Mouse (Mus musculus) cerebellum, adult 11 months (tissue): ENCODE results near the gene March2.
"Not testable (repeated sequence)": the region's sequence is repeated elsewhere in the genome, so short reads cannot be mapped to it uniquely, and the experiment has no call there.

Experiments used
- DNase-seq: peaks from one replicate; pipeline ENCODE4 v3.0.0; 2022

March2 gene

DNA sequence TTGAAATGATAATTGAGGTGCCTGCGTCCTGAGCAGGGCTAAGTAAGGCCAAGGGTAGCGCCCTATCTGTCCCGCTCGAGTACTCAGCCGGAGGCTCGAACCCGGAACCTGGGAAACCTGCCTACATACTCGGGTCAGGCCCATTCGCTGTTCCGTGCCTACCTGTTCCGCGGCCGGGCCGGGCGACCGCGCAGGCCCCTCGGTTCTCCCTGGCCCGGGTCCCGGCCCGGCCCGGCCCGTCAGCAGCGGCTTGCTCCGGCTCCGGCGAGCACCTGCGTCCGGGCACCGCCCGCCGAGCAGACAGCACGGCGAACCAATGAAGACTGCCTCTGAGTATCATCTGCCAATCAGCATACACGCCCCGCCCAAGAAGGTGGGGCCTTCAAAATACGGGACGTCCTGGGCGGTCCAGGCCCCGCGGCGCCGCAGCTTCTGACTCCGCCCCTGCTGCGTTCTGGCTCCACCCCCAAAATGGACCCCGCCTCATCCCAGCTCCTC, at the start of gene March2:
TSS of gene March2 (minus strand) at position 287 of the 498 bp plus-strand sequence.
- DNase-seq, result peak; percentile 96

DNA sequence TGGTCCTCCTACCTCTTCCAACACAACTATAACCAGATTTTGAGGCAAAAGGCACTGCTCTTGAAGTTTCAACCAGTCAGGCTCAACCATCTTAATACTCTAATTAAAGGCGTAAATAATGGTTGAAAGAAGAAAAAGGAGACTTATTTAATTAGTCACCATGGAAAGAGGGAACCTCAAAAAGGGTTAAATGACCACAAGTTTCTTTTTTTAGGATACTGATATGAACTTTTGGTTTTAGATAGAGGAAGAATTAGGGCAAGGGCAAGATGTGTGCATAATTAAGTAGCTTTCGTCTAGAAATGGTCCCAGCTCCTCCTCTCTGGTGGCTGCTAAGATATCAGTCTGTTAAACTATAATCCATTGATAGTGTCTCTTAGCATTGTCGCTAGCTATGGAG, 47.9 kb upstream of the March2 start:
- DNase-seq, result no peak

DNA sequence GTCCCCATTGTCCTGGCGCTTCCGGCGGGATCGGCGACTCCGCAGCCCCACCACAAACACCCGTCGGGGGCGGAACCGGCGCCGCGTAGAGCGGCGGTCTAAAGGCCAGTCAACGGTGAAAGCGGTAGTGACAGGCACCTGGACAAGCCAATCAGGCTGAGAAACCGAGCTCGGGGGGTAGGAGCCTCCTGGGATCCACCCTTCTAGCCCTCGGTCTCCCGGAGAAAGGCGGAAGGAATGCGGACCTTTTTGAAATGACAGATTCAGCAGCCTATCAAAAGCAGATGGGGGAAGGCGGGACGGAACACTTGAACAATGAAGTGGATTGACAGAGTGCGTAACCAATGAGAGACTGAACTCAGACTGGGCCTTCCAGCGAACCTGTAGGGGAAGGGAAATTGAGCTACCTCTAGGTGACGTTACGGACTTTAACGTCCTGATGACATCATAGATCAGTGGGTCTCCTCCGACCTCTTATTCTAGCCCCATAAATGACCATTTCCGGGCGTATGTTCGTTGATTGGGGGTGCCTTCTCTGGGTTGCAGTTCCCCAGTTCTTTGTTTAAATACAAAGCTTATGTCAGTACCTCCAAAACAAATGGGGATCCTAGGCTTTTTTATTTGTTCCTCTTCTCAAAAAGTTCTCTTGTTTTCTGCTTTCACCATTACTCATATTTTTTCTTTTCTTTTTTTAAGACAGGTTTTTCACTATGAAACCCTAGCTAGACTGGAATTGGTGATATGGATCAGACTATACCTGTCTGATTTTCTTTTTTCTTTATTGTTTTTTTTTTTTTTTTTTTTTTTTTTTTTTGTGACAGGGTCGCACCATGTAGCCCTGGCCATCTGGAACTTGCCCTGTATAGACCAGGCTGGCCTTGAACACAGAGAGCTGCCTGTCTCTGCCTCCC, 42.0 kb upstream of the March2 start, which contains the start of gene Rab11b:
TSS of gene Rab11b (minus strand) at position 276 of the 911 bp plus-strand sequence.
- DNase-seq, result peak; percentile 100

DNA sequence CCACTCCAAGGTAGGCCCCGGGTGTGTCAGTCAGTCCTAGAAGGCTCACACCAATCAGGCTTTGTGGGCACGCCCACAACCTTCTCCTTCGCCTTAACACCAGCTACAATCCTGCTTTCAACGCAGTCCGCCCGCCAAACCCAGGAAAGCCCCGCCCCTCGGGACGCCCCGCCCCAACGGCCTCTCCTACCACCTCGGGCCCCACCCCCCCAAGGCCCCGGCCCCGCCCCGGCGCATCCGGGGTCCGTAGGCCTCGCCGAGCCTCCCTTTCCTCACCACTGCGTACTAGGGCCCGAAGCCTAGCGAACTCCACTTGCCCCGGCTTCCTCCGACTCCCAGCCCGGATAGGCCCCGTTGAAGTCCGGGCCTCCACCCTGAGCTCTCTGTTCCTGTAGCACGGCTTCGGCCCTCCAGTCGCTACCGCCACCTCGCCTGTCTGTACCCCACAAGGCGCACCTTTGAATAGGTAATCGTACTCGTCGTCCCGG, 41.3 kb upstream of the March2 start:
- peak; percentile 82 for DNase-seq

DNA sequence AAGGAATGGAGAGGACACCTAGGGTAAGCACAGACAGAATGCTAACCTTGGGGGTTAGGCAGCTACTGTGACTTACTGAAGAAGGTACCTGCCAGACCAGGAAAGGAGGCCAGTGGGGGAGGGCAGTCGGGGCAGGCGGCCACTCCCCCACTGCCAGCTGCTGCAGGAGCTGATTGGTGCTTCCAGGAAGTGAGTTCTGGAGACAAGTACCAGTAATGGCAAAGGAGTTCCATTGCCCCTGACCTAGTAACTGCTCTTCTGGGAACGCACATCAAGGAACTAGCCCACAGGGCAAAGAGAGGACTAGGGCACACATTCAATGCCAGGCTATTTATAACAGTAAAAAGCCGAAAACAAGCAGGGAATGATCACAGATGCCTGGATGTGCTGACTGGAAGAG, 38.8 kb upstream of the March2 start:
- no peak for DNase-seq

DNA sequence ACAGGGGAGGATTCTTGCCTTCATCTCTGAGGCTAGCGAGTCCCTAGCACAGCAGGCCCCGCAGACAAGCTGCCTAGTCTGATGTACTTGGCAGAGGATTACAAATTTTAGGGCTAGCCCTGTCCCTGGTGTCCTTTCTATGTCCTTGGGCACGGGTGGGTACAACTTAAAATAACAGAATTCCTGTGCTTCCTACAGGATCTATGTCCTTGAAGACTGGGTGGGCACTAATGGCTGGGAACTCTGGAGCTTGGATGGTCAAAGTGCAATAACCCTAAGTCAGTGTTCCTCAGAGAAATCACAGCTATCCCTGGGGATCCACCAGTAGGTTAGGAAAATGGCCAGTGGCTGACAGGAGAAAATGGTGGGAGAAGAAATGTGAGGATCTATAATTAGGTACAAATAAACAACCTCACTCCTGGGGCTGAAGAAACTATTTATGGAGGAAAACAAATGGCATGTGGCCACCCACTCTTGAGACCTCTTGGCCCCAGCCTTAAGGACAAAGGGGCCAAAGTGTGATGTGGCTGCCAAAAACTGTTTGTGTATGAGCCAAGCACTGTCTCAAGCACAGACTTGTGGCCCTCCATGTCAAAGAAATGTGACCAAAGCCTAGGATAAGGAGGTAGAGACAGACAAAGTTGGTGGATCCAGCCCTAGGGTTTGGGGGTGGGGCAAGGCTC, 37.8 kb upstream of the March2 start:
- DNase-seq, result no peak

DNA sequence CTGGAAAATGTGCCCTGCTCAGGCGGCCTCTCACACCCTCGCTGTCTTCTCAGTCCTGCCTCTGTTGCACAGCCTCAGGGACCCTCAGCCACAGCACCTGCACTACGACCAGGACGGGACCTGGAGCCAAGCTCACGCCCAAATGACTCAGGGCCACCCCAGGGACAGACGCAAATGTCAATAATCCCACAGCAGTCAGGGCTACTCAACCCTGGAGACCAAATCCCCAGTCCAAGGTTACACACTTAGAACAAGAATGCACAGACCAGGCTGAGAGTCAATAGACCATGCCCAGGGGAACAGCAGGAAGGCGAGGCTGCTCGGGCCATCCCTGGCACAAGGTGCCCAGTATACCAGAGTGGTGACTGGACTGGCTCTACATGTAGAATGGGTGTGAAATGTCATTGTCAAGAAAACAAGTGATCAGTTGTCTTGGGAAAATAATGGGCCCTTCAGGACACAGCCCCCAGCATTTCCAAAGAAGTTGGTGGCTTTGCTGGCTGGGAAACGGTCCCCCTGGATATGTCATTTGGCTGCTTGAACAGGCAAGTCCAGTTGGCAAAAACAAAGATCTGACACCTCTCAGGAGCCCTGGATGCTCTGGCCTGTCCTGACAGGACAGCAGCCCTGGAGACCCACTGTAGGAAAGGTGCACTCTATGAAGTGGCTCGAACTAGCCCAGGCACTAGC, 37.1 kb upstream of the March2 start:
- DNase-seq, result no peak

DNA sequence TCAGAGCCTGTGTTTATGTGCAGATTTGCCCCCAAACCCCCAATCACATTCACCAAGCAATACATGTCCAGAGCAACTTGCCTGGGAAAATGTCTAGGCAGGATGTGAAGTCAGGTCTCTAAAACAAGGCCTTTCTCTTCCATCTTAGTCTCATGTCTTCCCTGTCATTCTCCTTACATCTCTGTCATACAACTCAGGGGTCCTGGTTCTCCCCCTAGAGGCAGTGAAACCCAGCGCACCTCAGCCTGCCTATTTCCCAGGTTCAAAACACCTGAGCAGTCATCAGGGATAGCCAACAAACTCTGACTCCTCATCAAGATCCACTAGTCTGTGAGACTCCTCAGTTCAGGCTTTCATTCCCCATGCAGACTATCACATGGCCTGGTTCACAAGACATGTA, 36.2 kb upstream of the March2 start:
- no peak for DNase-seq

DNA sequence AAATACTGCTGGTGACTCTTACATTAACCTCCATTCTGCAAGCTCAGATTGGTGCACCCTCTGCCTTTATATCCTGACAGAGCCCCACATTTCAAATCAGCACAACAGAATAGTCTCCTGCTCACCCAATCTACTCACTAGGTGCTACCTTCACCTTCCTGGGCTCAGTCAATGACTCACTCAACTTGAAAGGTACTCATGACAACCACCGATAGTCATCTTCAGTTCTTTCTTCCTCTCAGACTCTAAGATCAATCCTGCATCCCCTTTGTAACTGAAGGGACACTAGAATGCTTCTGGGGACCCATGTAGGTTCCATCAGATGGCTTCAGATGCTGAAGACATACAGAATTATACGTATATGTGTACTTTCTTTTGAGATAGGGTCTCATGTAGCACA, 33.8 kb upstream of the March2 start:
- no peak for DNase-seq

DNA sequence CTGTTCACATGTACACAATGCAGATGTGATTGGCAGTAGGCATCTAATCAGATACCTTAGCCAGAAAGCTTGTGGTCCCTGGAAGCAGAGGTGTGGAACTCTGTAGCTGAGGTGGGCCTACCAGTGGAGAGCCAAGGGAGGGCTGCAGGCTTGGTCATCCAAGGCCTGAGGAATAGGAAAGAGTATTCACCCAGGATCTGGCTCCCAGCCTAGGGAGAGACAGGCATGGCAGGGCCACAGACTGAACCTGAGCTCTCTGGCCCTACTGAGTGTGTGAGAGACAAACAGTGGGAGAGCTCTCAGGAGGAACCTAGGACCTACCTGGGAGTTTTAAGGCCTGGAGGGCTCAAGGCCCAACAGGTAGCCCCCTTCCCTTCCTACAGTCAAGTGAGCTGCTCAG, 32.7 kb upstream of the March2 start:
- no peak for DNase-seq

DNA sequence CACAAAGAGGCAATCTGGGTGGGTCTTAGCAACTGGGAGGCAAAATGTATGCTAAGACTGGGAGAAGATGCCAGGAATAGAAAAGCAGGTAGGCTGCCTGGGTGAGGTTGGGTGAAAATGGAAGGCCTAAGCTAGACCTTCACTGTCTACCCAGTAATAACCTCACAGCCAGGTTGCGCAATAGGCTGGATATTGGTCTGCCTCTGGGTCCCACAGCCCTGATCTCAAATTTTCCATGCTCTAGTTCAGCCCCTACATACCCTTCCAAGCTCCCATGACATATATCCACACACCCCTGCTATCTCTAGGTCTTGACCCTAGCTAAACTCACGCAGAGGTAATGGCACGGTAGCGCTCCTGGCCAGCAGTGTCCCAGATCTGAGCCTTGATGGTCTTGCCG, 31.0 kb upstream of the March2 start:
- no peak for DNase-seq

DNA sequence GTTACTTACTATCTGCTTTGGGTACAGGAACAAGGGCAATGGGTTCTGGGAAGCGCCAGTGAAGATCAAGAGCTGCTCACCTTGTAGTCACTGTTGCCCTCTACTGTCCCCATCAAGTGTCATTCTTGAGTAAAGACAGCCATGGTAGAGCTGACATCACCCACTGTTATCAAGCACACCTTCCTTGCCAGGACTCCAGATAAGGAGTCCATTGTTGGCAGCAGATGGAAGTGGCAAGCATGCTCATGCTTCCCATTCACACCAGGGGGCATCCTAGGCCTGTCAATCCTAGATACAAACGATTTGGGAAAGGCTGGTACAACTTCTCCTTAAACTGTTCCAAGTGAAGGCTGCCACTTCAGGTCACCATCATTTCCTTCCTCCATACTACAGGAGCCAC, 27.5 kb upstream of the March2 start:
- DNase-seq, result no peak

DNA sequence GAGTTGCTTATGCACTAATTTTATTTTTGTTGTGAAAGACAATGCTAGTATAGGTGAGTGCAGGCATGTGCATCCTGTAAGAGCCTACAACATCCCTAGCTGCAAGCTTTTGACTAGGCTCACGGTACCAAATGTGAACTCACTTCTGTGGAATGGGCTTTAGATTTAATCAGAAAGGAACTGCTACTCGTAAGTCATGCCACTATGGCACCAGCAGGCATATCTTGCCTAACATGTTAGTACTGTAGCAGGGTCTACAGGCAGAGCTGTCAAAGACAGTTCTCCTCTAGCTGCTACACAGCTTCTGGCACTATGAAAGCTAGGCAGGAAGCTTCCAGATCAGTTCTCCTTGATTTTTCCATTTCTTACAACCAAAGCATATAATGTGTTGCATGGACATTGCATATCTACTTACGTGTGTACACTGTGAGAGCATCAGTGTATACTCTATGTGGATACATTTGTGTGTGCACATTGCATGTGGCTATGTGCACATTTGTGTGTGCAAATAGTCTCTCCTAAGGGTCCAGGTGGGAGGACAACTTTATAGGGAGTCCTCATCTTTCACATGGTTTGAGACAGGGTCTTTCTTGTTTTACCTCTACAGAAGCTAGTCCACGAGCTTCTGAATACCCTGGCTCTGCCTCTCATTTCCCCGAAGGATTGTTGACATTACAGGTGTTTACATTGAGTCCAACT, 26.4 kb upstream of the March2 start:
- no peak for DNase-seq

DNA sequence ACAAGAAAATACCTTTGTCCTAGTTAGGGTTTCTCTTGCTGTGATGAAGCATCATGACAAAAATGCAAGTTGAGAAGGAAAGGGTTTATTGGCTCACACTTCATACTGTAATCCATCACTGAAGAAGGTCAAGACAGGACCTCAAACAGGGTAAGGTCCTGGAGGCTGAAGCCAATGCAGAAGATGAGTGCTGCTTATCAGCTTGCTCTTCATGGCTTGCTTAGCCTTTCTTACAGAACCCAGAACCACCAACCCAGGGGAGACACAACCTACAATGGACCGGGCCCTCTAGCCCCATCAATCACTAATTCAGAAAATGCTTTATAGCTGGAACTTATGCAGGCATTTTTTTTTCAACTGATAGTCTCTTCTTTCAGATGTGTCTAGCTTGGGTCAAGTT, 23.9 kb upstream of the March2 start:
- no peak for DNase-seq

DNA sequence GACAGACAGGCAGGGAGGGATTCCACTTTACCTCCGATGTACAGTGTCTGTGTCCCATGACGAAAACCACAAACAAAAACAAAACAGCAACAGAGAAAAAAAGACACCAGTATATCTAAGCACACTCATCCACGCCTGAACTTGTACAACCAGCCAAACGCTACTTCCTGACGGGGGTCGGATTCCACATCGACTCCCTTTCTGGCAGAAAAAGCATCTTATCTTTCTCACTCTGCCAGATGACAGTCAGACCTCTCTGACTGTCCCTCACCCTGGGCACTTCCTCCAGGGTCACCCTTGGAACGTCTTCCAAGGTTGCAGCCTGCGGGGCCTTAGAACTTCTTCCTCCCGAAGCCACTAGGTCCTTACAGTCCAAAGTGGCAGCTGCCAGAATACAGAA, 15.1 kb upstream of the March2 start:
- DNase-seq, result not testable (repeated sequence)

DNA sequence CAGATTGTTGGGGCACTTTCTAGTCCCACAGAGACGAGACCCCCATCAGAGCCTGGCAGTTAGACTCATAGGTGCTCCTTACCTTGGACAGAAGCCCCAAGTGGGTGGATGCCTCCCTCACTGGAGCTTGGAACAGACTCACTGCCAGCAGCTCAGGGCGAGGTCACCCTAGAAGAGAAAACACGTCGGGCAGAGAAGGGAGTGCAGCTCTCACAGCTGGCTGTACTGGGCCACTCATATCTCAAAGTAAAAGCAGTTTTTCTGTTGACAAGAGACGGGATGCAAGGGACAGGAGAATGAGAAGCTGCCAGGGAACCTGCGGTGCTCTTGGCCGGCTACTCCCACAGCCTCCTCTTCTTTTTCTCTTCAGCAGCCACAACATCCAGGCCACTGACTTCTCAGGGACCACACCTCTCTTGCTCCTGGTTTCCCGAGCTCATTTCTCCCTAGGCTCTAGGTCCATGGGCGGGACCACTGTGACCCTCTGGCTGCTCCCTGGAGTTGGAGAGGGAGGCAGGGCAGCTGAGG, 14.2 kb upstream of the March2 start:
- DNase-seq, result not testable (repeated sequence)

DNA sequence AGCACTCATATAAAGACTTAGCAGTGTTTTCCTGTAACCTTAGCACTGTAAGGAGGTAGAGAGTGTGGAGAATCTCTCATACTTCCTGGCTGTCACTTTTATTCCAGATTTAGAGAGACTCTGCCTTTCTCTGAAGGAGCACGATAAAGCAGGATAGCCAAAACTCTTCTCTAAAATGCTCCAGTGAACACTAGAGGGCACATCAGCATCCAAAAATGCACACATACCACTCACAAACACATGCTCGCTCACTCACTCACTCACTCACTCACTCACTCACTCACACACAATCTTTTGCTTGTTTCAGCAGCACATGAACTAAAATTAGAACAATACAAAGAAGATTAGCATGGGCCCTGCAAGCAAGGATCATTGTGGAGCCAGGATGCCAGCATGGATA, 10.7 kb upstream of the March2 start:
- DNase-seq, result no peak

DNA sequence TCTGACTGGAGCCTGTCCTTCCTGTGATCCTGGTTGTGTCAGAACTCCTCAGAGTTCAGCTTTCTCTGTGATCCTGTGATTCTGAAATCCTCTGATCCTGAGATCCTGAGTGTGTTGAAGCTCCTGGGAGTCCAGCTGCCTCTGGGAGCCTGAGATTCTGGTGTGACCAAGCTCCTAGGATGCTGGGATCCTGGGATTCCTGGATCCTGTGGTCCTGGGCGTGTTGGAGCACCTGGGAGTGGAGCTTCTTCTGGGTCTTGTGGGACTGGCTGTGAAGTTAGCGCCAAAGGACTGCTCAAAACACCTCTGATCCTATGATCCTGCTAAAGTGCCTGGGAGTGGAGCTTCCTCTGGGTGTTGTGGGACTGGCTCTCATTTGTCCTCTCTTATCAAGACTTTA, 9.9 kb upstream of the March2 start:
- no peak for DNase-seq

DNA sequence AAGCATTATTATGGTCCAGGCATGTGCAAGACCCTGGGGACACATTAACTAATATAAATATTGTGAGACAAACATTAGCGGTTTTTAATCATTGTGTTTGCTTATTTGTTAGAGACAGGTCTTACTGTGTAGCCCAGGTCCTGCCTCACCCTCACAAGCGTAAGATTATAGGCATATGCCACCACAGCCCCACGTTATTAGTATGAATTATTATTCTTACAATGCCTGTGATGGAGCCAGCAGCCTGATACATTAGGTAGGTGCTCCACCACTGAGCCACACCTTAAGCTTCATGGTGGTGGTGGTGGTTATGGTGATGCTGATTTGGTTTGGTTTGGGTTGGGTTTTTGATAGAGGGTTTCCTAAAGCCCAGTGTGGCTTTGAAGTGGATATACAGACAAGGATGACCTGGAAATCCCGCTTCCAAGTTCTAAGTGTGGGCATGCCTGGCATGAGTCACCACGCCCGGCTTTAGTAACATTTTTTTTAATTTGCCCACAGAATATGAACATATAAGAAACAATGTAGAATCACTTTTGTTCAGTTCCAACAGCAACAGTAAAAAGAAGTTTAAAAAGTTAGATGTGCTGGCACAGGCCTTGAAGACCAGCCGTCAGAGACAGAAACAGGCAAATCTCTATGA, 1.4 kb upstream of the March2 start:
- DNase-seq, result no peak

DNA sequence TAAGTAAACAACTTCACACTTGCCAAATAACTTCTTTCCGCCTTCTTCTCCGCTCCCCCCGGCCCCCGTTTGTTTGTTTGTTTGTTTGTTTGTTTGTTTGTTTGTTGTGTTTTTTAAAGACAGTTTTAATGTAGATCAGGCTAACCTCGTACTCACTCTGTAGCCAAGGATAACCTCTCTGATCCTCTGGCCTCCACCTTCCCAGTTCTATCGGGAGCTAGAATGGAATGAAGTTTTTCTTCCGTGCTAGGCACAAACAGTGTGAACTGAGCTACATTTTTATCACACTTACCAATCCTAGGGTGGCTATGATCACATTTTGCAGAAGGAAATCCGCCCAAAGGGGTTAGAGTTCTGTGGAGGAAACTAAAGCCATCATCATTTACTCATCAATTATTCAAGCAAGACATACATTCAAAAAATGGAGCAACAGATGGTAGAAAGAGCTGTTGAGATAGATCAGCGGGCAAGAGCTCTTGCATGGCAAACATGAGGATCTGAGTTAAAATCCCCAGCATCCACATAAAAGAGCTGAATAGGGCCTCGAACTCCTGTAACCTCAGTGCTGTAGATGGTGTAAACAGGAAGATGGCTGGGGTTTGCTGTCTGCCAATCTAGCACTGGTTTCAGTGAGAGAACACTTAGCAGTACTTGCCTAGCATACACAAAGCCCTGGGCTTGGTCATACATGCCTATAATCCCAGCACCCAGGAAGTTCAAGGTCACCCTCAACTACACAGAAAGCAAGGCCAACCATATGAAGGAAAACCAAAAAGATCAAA, 665 bp upstream of the March2 start:
- no peak for DNase-seq

DNA sequence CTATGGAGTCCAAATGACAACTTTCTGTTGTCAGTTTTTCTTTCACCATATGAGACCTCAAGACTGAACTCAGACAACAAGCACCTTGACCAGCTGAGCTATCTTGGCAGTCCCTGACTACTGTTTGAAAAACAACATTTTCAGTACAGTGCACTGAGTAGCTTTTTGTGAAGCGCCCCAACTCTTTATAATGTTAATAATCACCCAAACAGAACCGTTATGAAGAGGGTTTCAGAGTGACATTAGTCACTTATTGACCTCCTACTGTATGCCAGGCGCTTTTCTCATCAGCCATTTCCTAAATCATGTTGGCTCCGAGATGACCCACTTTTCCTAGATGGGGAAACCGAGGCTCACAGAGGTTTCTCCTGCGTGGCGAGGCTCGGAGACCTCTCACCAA, 488 bp downstream of the March2 start:
- no peak for DNase-seq
